Mouse (Mus musculus) lung, postnatal 0 days (tissue): ENCODE measurements at regions not wholly inside any gene's neighbourhood (a gene's known extent, or its start where the extent isn't known, plus 50 kb on each side); places are given as distances from the start of the nearest gene placed in this dataset.
"Not testable (repeated sequence)": the region's sequence is repeated elsewhere in the genome, so short reads cannot be mapped to it uniquely, and the experiment has no call there.

ENCODE experiments used
- ATAC-seq: fragments of 200-750 bp; cut with Nextera tagmentation; 2 replicates; pipeline ENCODE4 v1.8.0; 2017; ENCODE audit warnings: moderate library complexity
- DNase-seq: peaks from one replicate; pipeline ENCODE4 v3.0.0-alpha.2; 2016; ENCODE audit warnings: low spot score
- H3K27ac ChIP-seq: fragments of 300-500 bp; sonication (generic); 2 replicates; pipeline ENCODE4 v1.5.1; 2014; ENCODE audit warnings: antibody characterized with exemption, mild to moderate bottlenecking, low read length, mixed read lengths
- H3K27me3 ChIP-seq: fragments of 300-500 bp; sonication (generic); replicated peaks from 2 replicates; pipeline ENCODE4 v1.6.1; 2014; ENCODE audit warnings: low read length, mixed read lengths; ENCODE audit not compliant: insufficient read depth
- H3K36me3 ChIP-seq: fragments of 300-500 bp; sonication (generic); 2 replicates; pipeline ENCODE4 v1.6.1; 2014; ENCODE audit warnings: low read length, mixed read lengths; ENCODE audit not compliant: insufficient read depth
- H3K4me1 ChIP-seq: fragments of 300-500 bp; sonication (generic); 2 replicates; pipeline ENCODE4 v1.6.1; 2014; ENCODE audit warnings: antibody characterized with exemption, low read depth, low read length, mixed read lengths; ENCODE audit not compliant: insufficient read depth
- H3K4me2 ChIP-seq: fragments of 300-500 bp; sonication (generic); replicated peaks from 2 replicates; pipeline ENCODE4 v1.6.1; 2014; ENCODE audit warnings: low read depth, mild to moderate bottlenecking, low read length, moderate library complexity, mixed read lengths
- H3K4me3 ChIP-seq: fragments of 300-500 bp; sonication (generic); 2 replicates; pipeline ENCODE4 v1.5.1; 2014; ENCODE audit warnings: low read depth, low read length
- H3K9ac ChIP-seq: fragments of 300-500 bp; sonication (generic); replicated peaks from 2 replicates; pipeline ENCODE4 v1.6.1; 2014; ENCODE audit warnings: low read depth, mild to moderate bottlenecking
- H3K9me3 ChIP-seq: fragments of 300-500 bp; sonication (generic); 2 replicates; pipeline ENCODE4 v1.6.1; 2016; ENCODE audit warnings: low read length, mixed read lengths
- CTCF ChIP-seq: IDR thresholded peaks from 2 replicates; pipeline ENCODE4 v1.5.1; 2016; ENCODE audit warnings: antibody characterized with exemption, mild to moderate bottlenecking
- EP300 ChIP-seq: IDR thresholded peaks from 2 replicates; pipeline ENCODE4 v1.6.1; 2016; ENCODE audit warnings: antibody characterized with exemption, mild to moderate bottlenecking, control low read depth
- WGBS: fragments of 180-500 bp; shearing (Covaris S2); extraction: QIAGEN DNeasy Blood & Tissue Kit; methylation state at CpG from one replicate; pipeline ENCODE4 v1.1.7; 2014; 5-methylcytosine and 5-hydroxymethylcytosine counted together

GRCm38 (mm10) chr6:89119241-89119640 is 217.2 kb downstream of the Tpra1 start:
- no peak for TF ChIP-seq CTCF
- no peak for TF ChIP-seq EP300
- H3K27ac ChIP-seq: no peak overlapping the region
- H3K4me1 ChIP-seq: no peaks in the 10 kb centered on the region
- 63% methylated on average over 1 of the region's 1 CpGs for WGBS
- DNase-seq: no peak
- no peaks in the 10 kb centered on the region for H3K9me3 ChIP-seq
- H3K36me3 ChIP-seq: no peaks in the 10 kb centered on the region
- no peak for ATAC-seq
- no peak overlapping the region for H3K4me2 ChIP-seq
- no peaks in the 10 kb centered on the region for H3K27me3 ChIP-seq
- H3K4me3 ChIP-seq: no peak overlapping the region
- no peak overlapping the region for H3K9ac ChIP-seq

GRCm38 (mm10) chr6:89121023-89121745 is 219.1 kb downstream of the Tpra1 start:
- Histone ChIP-seq H3K9me3 (no peaks in the 10 kb centered on the region), H3K4me3 (no peak overlapping the region), H3K36me3 (no peaks in the 10 kb centered on the region), H3K9ac (no peak overlapping the region), H3K4me1 (no peaks in the 10 kb centered on the region), H3K27ac (no peak overlapping the region), H3K27me3 (no peaks in the 10 kb centered on the region), H3K4me2 (no peak overlapping the region)
- 61% methylated on average over 4 of the region's 4 CpGs for WGBS
- TF ChIP-seq EP300 (no peak), CTCF (no peak)
- ATAC-seq (no peak), DNase-seq (no peak)

DNA sequence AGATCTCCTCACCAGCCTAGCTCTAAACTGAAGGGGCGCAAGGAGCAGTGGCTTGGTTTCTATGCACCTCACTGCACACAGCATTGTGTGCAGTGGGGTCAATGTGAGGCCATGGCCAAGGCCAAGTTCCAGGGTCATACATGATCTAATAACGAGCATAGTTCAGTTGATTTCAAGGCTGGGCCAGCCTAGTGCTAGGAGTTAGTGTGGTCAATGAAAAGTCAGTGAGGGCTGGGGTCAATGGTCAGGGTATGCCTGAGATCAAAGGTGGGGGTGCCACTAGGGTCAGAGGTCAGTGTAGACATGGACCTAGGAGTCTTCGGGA is 219.7 kb downstream of the Tpra1 start:
- Histone ChIP-seq H3K27me3 (no peaks in the 10 kb centered on the region), H3K9me3 (no peaks in the 10 kb centered on the region), H3K27ac (no peak overlapping the region), H3K4me3 (no peak overlapping the region), H3K4me2 (no peak overlapping the region), H3K4me1 (no peaks in the 10 kb centered on the region), H3K9ac (no peak overlapping the region), H3K36me3 (no peaks in the 10 kb centered on the region)
- DNase-seq (no peak), ATAC-seq (no peak)
- TF ChIP-seq CTCF (no peak), EP300 (no peak)
- 71% methylated on average over 3 of the region's 3 CpGs for WGBS

DNA sequence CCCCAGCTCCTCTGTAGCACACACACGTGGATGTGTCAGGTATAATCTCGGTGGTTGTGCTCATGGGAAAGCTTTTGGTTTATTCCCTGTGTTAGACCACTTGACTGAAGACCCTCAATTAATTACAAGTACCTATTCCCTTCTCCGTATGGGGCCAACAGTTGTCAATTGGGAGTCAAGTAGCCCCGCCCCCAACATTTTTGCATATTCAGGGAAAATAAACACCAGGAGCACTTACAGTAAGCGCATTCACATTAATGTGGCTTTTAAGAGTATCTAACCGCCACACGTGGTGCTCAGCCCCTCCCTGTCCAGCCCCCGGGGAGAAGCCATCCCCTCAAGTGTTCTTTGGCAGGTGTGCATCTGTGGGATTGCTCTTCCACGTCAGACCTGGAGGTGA is 223.9 kb downstream of the Tpra1 start:
- no peaks in the 10 kb centered on the region for H3K4me1 ChIP-seq
- H3K4me3 ChIP-seq: no peak overlapping the region
- H3K36me3 ChIP-seq: no peaks in the 10 kb centered on the region
- TF ChIP-seq CTCF: no peak
- TF ChIP-seq EP300: no peak
- no peaks in the 10 kb centered on the region for H3K9me3 ChIP-seq
- DNase-seq: no peak
- 39% methylated on average over 9 of the region's 9 CpGs for WGBS
- ATAC-seq: no peak
- no peak overlapping the region for H3K4me2 ChIP-seq
- H3K9ac ChIP-seq: no peak overlapping the region
- no peak overlapping the region for H3K27ac ChIP-seq
- no peaks in the 10 kb centered on the region for H3K27me3 ChIP-seq

DNA sequence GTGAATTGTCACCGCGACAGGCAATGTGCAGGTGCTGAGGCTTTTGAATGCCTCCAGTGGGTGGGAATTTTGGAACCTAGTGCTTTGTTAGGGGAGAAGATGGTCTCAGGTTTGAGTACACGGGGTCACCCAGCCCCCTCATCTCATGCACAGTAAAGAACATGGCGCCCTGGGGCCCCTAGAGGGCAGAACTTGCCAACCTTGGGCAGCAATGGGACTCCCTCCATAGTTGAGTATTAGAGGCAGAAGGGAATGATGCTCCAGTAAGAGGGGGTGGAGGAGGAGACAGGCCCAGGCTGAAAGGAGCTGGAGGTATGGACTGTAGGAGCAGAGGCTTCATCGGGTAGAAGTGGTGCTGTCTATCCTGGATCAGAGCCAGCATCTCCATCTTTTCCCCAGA is 226.1 kb downstream of the Tpra1 start:
- not testable (repeated sequence) for H3K36me3 ChIP-seq, H3K4me3 ChIP-seq, H3K9me3 ChIP-seq, H3K4me2 ChIP-seq, ATAC-seq, H3K27me3 ChIP-seq, H3K27ac ChIP-seq, DNase-seq, H3K9ac ChIP-seq, H3K4me1 ChIP-seq
- TF ChIP-seq CTCF: 0 out of 2 replicates have a peak, but pooled peaks have one; percentile 4
- WGBS: 53% methylated on average over 5 of the region's 5 CpGs

- no peaks in the 10 kb centered on the region for H3K36me3 ChIP-seq
- no peak overlapping the region for H3K9ac ChIP-seq
- TF ChIP-seq EP300 (no peak), CTCF (no peak)
- no peaks in the 10 kb centered on the region for H3K4me1 ChIP-seq
- WGBS: 61% methylated on average over 3 of the region's 3 CpGs
- no peak overlapping the region for H3K4me3 ChIP-seq
- H3K27me3 ChIP-seq: no peaks in the 10 kb centered on the region
- no peak for ATAC-seq
- no peak overlapping the region for H3K27ac ChIP-seq
- H3K9me3 ChIP-seq: no peaks in the 10 kb centered on the region
- H3K4me2 ChIP-seq: no peak overlapping the region
- DNase-seq: no peak
Observed at GRCm38 (mm10) chr6:89140469-89140868, 222.0 kb downstream of the Plxna1 start.
